Comparison of ENCODE assay signal across 16 mouse cellular contexts in the genomic region with DNA sequence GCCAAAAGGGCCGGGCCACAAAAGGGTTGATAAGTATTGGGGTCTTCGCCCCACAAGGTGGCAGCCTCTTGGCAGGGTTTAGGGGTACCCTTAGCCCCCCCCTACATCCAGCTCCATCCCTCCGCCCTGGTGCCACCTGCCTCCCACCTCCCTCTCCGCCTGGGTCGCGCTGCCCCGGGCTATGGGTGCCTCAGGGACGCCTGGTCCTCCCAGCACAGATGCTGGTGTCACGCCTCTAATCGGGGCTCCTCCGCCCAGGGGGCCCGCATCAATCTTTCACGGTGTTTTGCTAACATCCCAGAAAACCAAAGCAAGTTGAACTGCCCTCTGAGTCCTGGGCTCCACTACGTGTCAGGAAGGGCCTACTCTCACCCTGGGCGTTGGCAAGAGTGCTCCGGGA. TPM values are rescaled to one million over a fixed set of nuclear protein-coding genes. Genes with fewer than 3 reads are reported as not detected.
DNase-seq lines count a peak whose midpoint lies in the region; ATAC-seq and TF ChIP-seq lines count a peak whose summit lies in the region.
"Had no signal": no experiment of that assay in that cellular context is flagged by ENCODE, and none has a peak within 500 bp of the region (broad histone marks: within the 10 kb centered on the region; RNA-seq: fewer than 3 reads in every experiment).

No protein-coding gene starts in this region.

- no peaks in the 10 kb centered on the region for H3K36me3 ChIP-seq in heart, postnatal 0 days (replicated peaks; ENCODE audit: control insufficient read depth, insufficient read depth, low read length)
- no peaks in the 10 kb centered on the region for H3K36me3 ChIP-seq in embryonic facial prominence, embryonic 14.5 days (ENCODE audit: control insufficient read depth, insufficient read depth, low read length)
- no peaks in the 10 kb centered on the region for H3K36me3 ChIP-seq in hindbrain, embryonic 16.5 days (ENCODE audit: control insufficient read depth, insufficient read depth, low read length)
- no peaks in the 10 kb centered on the region for H3K36me3 ChIP-seq in neural tube, embryonic 11.5 days (ENCODE audit: control insufficient read depth, insufficient read depth, low read length)
- H3K36me3 ChIP-seq: lung, embryonic 15.5 days had no signal

- no peaks in the 10 kb centered on the region for H3K9me3 ChIP-seq in heart, postnatal 0 days (replicated peaks; ENCODE audit: control insufficient read depth, low read length)
- H3K9me3 ChIP-seq in embryonic facial prominence, embryonic 14.5 days (ENCODE audit: control insufficient read depth, low read length), result no peaks in the 10 kb centered on the region
- no peaks in the 10 kb centered on the region for H3K9me3 ChIP-seq in hindbrain, embryonic 16.5 days (ENCODE audit: control insufficient read depth, low read length)
- H3K9me3 ChIP-seq in neural tube, embryonic 11.5 days (ENCODE audit: control insufficient read depth, low read length), result no peaks in the 10 kb centered on the region
- H3K9me3 ChIP-seq: lung, embryonic 15.5 days had no signal

- no peak for DNase-seq in heart, postnatal 0 days (ENCODE audit: low spot score)
- DNase-seq in heart, postnatal 36 days, result no peak
- no peak for DNase-seq in embryonic facial prominence, embryonic 14.5 days (ENCODE audit: low spot score)
- peak; percentile 55 for DNase-seq in neural tube, embryonic 11.5 days (ENCODE audit: low spot score)
- DNase-seq in spleen, postnatal 10 days (ENCODE audit: low spot score in 2 of 2), result no peak
- no peak for DNase-seq in lung, postnatal 14 days
- no peak for DNase-seq in B cell, adult 2 months
- DNase-seq: cerebellum, adult 9-10 months; gastrocnemius, postnatal 36 days; kidney, postnatal 36 days; thymus, postnatal 4 days had no signal

- no peaks in the 10 kb centered on the region for H3K4me1 ChIP-seq in heart, postnatal 0 days (ENCODE audit: control insufficient read depth, insufficient read depth)
- peaks cover 14% of the 10 kb centered on the region; the same call in 1 of the 2 replicates for H3K4me1 ChIP-seq in embryonic facial prominence, embryonic 14.5 days (ENCODE audit: control insufficient read depth, insufficient read depth, low read length)
- H3K4me1 ChIP-seq in hindbrain, embryonic 16.5 days (ENCODE audit: control insufficient read depth, insufficient read depth, low read depth, low read length), result peaks cover 27% of the 10 kb centered on the region
- H3K4me1 ChIP-seq in neural tube, embryonic 11.5 days (ENCODE audit: control insufficient read depth, insufficient read depth, low read length), result peaks cover 18% of the 10 kb centered on the region

- TF ChIP-seq CTCF in heart, postnatal 0 days (IDR thresholded peaks at IDR 0.05; ENCODE audit: low read depth), result no peak

- no peak overlapping the region for H3K9ac ChIP-seq in heart, postnatal 0 days (replicated peaks; ENCODE audit: low read depth, low read length)
- H3K9ac ChIP-seq in embryonic facial prominence, embryonic 14.5 days (ENCODE audit: low read depth, low read length), result no peak overlapping the region
- H3K9ac ChIP-seq in hindbrain, embryonic 16.5 days (ENCODE audit: low read depth, low read length), result peak overlapping the region; percentile 48; the same call in 1 of the 2 replicates
- no peak overlapping the region for H3K9ac ChIP-seq in neural tube, embryonic 11.5 days (ENCODE audit: low read length)
- H3K9ac ChIP-seq: lung, embryonic 15.5 days had no signal

- 6% methylated on average over 16 of the region's 16 CpGs for WGBS in heart, postnatal 0 days
- 2% methylated on average over 11 of the region's 16 CpGs for WGBS in embryonic facial prominence, embryonic 14.5 days
- WGBS in hindbrain, embryonic 16.5 days, result 5% methylated on average over 16 of the region's 16 CpGs
- WGBS in neural tube, embryonic 11.5 days, result under 1% methylated on average over 15 of the region's 16 CpGs

- no peak overlapping the region for H3K4me2 ChIP-seq in heart, postnatal 0 days (ENCODE audit: low read depth, low read length)
- no peak overlapping the region for H3K4me2 ChIP-seq in embryonic facial prominence, embryonic 14.5 days (ENCODE audit: low read depth, low read length)
- H3K4me2 ChIP-seq in hindbrain, embryonic 16.5 days (ENCODE audit: low read length), result peak overlapping the region; percentile 72
- peak overlapping the region; percentile 63 for H3K4me2 ChIP-seq in neural tube, embryonic 11.5 days (ENCODE audit: low read depth)

- ATAC-seq in heart, postnatal 0 days (ENCODE audit: insufficient read depth, low read depth), result no peak
- no peak for ATAC-seq in embryonic facial prominence, embryonic 14.5 days (ENCODE audit: low read depth)
- ATAC-seq in hindbrain, embryonic 16.5 days, result peak; percentile 22; the same call in 1 of the 2 replicates
- peak; percentile 18; the same call in 1 of the 2 replicates for ATAC-seq in neural tube, embryonic 11.5 days (ENCODE audit: insufficient read depth, low FRiP score, low TSS enrichment)
- ATAC-seq: CD4-positive, CD25-positive, alpha-beta regulatory T cell, adult 4 months had no signal

- intact Hi-C loops in heart, postnatal 36 days (cut with DNase I), result no loop called here

- H3K27ac ChIP-seq in heart, postnatal 0 days (ENCODE audit: low read depth), result no peak overlapping the region
- H3K27ac ChIP-seq in embryonic facial prominence, embryonic 14.5 days (replicated peaks; ENCODE audit: low read depth, low read length), result no peak overlapping the region
- H3K27ac ChIP-seq in hindbrain, embryonic 16.5 days (ENCODE audit: low read depth, low read length), result no peak overlapping the region; the same call in 1 of the 2 replicates
- no peak overlapping the region for H3K27ac ChIP-seq in neural tube, embryonic 11.5 days (ENCODE audit: low read depth, low read length)
- H3K27ac ChIP-seq: lung, embryonic 15.5 days had no signal

- peaks cover 84% of the 10 kb centered on the region for H3K27me3 ChIP-seq in heart, postnatal 0 days (ENCODE audit: control insufficient read depth, insufficient read depth, low read length)
- H3K27me3 ChIP-seq in embryonic facial prominence, embryonic 14.5 days (replicated peaks; ENCODE audit: control insufficient read depth, insufficient read depth, low read length), result peaks cover 92% of the 10 kb centered on the region
- H3K27me3 ChIP-seq in hindbrain, embryonic 16.5 days (replicated peaks; ENCODE audit: control insufficient read depth, insufficient read depth, low read length), result peaks cover 38% of the 10 kb centered on the region
- H3K27me3 ChIP-seq in neural tube, embryonic 11.5 days (ENCODE audit: control insufficient read depth, insufficient read depth, low read length), result peaks cover 62% of the 10 kb centered on the region

- no peak for TF ChIP-seq EP300 in heart, postnatal 0 days (IDR thresholded peaks at IDR 0.05; ENCODE audit: low read depth)

- H3K4me3 ChIP-seq in heart, postnatal 0 days (ENCODE audit: low read depth, low read length), result peak overlapping the region; percentile 29; the same call in 1 of the 2 replicates
- H3K4me3 ChIP-seq in embryonic facial prominence, embryonic 14.5 days (ENCODE audit: low read depth, low read length), result 0 out of 2 replicates have a peak overlapping the region, but pooled peaks have one; percentile 31
- peak overlapping the region; percentile 41 for H3K4me3 ChIP-seq in hindbrain, embryonic 16.5 days (ENCODE audit: low read length)
- H3K4me3 ChIP-seq in neural tube, embryonic 11.5 days (ENCODE audit: low read depth, low read length), result peak overlapping the region; percentile 31
- H3K4me3 ChIP-seq: erythroblast, embryonic 14.5 days had no signal

RNA-seq across cellular contexts. Expression of a gene that starts 0.9 kb away (rescaled TPM):
- not detected in 2 replicates for total RNA-seq in heart, postnatal 0 days (2014; rRNA removed; ENCODE audit: low replicate concordance)
- 0.08 TPM in 1 of 2 replicates, not detected in the other for polyA plus RNA-seq in heart, postnatal 0 days (2015; fragmentation: Nextera tagmentation; extraction: Ambion mirVana)
- not detected for total RNA-seq in heart, postnatal 36 days (2021)
- 5.8 and 6.7 TPM in 2 replicates for polyA plus RNA-seq in embryonic facial prominence, embryonic 14.5 days (2014; fragmentation: Nextera tagmentation; extraction: Ambion mirVana)
- 50.8 and 53.8 TPM in 2 replicates for polyA plus RNA-seq in hindbrain, embryonic 16.5 days (2015; fragmentation: Nextera tagmentation; extraction: Ambion mirVana)
- 11.1 and 14.0 TPM in 2 replicates for polyA plus RNA-seq in neural tube, embryonic 11.5 days (2014; fragmentation: Nextera tagmentation; extraction: Ambion mirVana)
- total RNA-seq: gastrocnemius, postnatal 36 days had no signal
- polyA plus RNA-seq: CD4-positive, CD25-positive, alpha-beta regulatory T cell, adult 4 months; erythroblast, embryonic 14.5 days; limb, embryonic 11.5 days had no signal

Comparison
In these comparisons a context has a peak if more than half of its experiments do, and no peak if none do; other contexts are left out.
1. ATAC-seq: peak in hindbrain, embryonic 16.5 days (single experiment) and neural tube, embryonic 11.5 days (single experiment); none in heart, postnatal 0 days (single experiment) and embryonic facial prominence, embryonic 14.5 days (single experiment).
2. H3K4me2 ChIP-seq: peak in hindbrain, embryonic 16.5 days (single experiment) and neural tube, embryonic 11.5 days (single experiment); none in heart, postnatal 0 days (single experiment) and embryonic facial prominence, embryonic 14.5 days (single experiment).
3. Peak in every context shown above with its lines, with median percentiles within 50 percentile points of each other: H3K4me3 ChIP-seq.